Mouse (Mus musculus) MEL-GATA-1-ER (cell line): ENCODE results near the gene Chn2.

Experiments used
- DNase-seq: peaks from one replicate; pipeline ENCODE4 v3.0.0-alpha.2; 2012; ENCODE audit warnings: low read depth; ENCODE audit errors: extremely low read depth

Gene Chn2

GRCm38 (mm10) chr6:54118395-54118794 is 79.0 kb downstream of the Chn2 start:
- no peak for DNase-seq

GRCm38 (mm10) chr6:54118897-54119296 is 79.5 kb downstream of the Chn2 start:
- DNase-seq, result no peak

- no peak for DNase-seq
Observed at GRCm38 (mm10) chr6:54119461-54119860, 80.1 kb downstream of the Chn2 start.

- no peak for DNase-seq
Observed at GRCm38 (mm10) chr6:54119885-54120666, 80.7 kb downstream of the Chn2 start.

DNA sequence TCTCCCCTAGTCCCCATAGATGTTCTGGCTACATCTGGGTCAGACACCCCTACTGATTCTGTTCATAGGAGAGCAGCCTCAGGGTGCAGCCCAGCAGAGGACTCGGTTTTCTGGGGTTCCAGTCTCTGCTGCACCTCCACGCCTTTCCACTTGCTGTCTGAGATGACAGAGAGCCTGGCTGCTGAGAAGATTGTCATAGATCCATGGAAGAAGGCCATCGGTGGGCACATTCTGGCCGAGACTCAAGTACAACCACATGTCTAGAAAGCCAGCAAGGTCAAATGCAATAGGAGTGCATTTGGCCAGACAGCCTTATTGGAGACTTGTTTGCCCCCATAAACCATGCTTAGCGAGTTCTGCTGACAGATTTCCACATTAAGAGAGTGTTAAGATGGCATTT is 81.5 kb downstream of the Chn2 start:
- no peak for DNase-seq

DNA sequence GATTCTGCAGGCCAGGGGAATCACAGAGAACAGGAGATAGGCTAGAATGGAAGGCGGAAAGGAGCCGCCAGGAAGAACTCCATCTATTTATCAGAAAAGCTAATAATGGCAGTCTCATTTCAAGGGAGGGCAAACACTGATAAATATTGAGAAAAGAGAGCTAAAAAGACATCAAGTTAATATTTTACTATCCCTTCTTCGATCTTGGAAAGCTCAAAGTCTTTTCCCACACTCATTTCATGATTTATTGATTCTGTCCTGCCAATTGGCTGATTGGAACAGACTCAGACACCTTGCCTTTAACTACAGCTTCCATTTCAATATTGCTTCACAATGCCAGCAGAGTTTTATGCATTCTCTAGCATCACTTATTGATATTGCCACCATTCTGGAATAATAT is 85.2 kb downstream of the Chn2 start:
- no peak for DNase-seq

DNA sequence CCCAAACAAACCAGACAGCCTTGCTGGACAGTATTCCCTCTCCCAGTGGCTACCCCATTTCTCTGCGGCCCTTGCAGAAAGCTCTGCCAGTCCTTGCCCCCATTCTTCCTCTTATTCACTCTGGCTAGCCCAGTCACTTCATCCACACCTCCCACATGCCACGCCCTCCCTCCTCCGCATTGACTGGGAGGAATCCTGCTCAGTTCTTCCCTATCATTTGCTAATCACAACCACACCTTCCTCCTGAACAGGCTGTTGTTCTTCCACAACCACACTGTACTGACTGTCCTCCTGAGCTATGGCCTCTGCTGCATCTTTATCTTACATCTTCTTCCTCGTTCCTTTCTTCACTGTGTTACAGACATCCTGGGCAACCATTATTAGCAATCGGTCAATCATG is 86.2 kb downstream of the Chn2 start:
- no peak for DNase-seq

DNA sequence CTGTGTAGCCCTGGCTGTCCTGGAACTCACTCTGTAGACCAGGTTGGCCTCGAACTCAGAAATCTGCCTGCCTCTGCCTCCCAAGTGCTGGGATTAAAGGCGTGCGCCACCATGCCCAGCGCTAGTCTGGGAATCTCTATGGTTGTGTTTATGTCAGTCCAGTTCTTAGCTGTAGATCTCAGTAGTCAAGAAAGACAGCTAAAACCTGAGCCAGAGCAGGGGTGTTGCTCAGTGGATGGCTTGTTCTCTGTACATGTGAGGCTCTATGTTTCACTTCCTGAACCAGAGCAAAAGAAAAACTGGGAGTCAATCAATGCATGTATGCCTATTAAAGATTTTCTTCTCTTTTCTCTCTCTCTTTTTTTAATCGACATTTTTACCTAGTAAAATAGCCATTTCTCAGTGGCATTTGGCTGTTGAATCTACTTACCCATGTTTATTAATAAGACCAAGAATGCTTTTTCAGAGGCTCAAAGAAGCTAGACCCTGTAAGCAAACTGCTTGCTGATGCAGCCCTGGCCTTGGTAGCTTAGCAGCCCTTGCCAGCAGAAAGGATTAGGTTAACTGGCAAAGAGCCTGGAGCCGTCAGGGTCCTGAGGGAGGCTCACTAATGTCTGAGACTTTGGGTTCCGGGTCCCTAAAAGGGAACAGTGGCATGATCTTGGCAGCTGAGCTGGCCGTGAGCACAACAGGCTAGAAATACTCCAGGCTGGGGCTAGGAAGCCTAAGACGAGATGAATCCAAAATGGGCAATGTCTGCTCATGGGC is 87.1 kb downstream of the Chn2 start:
- DNase-seq, result no peak

- DNase-seq, result no peak
Observed at GRCm38 (mm10) chr6:54126993-54127697, 87.8 kb downstream of the Chn2 start.

DNA sequence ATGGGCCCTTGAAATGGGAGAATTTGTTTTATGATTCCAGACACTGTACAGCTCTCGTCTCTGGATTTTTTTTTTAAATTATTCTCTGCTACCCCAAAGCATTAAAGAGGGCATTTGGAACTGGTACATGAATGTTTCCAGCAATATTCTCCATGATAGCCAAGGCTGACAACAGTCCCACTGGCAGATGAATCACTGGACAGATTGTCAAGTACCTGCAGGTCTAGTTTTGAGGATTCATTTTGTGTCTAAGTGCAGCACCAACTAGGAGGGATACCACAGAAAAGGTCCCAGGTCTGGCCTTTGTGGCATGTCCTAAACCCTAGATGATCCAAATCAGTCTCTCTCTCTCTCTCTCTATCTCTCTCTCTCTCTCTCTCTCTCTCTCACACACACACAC is 89.3 kb downstream of the Chn2 start:
- no peak for DNase-seq

- DNase-seq, result no peak
Observed at GRCm38 (mm10) chr6:54129570-54129969, 90.2 kb downstream of the Chn2 start.

- DNase-seq, result no peak
Observed at GRCm38 (mm10) chr6:54130881-54131280, 91.5 kb downstream of the Chn2 start.

DNA sequence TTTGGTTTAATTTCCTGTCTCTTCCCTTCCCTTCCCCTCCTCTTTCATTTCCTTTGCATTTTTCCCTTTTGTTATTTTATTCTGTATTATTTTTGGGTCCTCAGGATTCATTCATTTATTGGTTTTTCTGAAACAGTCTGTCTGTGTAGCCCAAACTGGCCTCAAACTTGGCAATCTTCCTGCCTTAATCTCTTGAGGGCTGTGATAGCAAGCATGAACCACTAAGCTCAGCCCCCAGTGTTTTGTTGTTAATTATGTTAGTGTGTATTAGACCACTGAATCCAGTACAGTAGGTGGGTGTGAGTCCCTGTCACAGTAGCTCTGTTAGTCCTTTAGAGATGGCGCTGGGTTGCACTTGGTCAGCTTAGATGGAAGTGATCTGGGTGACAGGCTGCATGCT is 93.2 kb downstream of the Chn2 start:
- DNase-seq, result no peak

- DNase-seq, result no peak
Observed at GRCm38 (mm10) chr6:54133231-54133630, 93.9 kb downstream of the Chn2 start.

GRCm38 (mm10) chr6:54138157-54138556 is 98.8 kb downstream of the Chn2 start:
- DNase-seq, result no peak

DNA sequence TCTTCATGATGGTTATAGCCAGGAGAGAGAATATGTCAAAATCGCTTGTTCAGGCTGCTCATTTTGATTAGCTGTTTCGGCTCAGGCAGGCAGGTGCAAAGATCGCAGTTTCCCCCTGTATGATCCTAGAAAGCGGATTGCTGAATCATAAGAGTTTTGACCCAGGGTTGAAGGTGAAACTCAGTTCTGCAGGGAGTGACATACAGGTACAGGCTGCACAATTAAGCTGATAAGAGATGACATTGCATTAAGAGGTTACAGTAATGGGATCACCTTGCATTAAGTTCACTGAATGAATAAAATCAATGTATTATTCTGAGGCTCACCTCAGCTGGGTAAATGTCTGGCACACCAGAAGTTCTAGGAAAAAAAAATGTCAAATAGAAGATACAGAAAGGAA is 101.1 kb downstream of the Chn2 start:
- DNase-seq, result no peak

GRCm38 (mm10) chr6:54141165-54141564 is 101.8 kb downstream of the Chn2 start:
- no peak for DNase-seq

DNA sequence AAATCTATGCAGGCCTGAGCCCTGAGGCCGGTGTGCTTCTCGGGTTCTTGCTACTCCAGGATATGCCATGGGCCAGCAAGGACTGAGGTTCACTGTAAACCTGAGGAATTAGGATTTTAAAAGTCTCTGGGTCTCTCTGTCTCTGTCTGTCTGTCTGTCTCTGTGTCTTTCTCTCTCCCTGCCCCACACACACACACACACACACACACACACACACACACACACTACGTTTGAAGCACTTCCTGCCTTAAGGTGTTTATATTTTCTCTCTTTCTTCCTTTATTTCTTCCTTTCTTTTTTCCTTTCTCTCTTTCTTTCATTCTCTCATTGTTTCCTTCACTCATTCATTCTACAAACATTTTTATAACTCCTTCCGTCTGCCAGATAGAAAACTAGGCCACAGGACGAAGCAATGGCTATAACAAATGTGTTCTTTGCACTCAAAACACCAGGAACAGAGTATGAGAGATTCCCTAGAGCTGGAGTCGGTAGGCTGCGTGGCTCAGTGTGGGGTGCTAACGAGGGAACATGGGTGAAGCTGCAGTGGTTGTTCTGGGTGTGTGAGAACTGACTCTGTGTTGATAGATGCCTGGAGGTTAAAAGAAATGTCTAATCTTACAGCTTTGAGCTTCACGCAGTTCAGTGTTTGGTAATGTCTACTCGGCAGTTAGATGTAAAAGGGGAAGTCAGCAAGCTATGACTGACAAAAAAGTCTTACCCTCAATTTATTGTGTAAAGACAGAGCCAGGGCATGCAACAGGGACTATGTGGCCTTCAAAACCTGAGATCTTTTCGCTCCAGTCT is 103.7 kb downstream of the Chn2 start:
- DNase-seq, result no peak

DNA sequence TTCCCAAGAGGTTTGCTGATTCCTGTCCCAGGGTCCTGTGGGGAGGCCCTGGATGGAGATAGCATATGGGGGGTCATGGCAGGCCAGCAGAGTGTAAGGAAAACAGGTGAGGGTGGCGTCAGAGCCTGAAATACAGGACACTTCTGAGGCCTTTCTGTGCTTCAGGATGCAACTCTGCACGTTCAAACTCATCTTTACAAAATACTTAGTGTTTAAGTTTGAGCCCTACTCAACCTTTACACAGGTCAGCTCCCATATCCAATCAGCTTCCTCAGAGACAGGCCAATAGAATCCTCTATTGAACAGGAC is 104.3 kb downstream of the Chn2 start:
- no peak for DNase-seq

- no peak for DNase-seq
Observed at GRCm38 (mm10) chr6:54148844-54149526, 109.6 kb downstream of the Chn2 start.

GRCm38 (mm10) chr6:54150821-54151220 is 111.5 kb downstream of the Chn2 start:
- no peak for DNase-seq
